Mouse (Mus musculus): ENCODE results near the gene Nox3. TPM values are rescaled to one million over a fixed set of nuclear protein-coding genes. Genes with fewer than 3 reads are reported as not detected.

Gene Nox3
- polyA plus RNA-seq, 1 experiment from 2014 or later = not detected

DNA sequence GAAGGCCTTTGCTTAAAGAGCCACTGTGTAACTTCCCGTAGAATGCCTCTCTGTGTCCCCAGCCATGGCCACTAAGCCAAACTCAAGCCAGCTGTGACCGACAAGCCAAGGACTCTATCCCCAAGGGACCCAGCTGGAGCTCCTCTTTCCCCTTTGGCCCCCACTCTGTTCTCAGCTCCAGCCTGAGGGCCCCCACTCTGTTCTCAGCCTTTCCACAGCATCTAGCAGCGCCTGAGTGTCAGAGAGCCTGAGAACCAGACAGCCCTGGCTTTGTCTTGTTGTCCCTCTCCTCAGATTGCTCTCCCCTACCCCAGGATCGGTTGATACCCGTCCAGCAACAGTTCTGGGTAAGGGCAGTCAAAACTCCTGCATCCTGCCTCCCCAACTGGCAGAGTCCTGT lies 36.6 kb downstream of the Nox3 start:
- H3K27ac ChIP-seq (replicated peaks) = no peak overlapping the region
- no peaks in the 10 kb centered on the region for H3K27me3 ChIP-seq (replicated peaks)
- H3K4me1 ChIP-seq = no peaks in the 10 kb centered on the region
- no peak overlapping the region for H3K4me2 ChIP-seq
- H3K36me3 ChIP-seq = no peaks in the 10 kb centered on the region
- no peak overlapping the region for H3K4me3 ChIP-seq
- H3K9me3 ChIP-seq = no peaks in the 10 kb centered on the region
- ATAC-seq (ENCODE audit: extremely low read depth, insufficient number of reproducible peaks, low FRiP score, low TSS enrichment) = no peak
- 71% methylated on average over 5 of the region's 5 CpGs for WGBS
- no peak overlapping the region for H3K9ac ChIP-seq

DNA sequence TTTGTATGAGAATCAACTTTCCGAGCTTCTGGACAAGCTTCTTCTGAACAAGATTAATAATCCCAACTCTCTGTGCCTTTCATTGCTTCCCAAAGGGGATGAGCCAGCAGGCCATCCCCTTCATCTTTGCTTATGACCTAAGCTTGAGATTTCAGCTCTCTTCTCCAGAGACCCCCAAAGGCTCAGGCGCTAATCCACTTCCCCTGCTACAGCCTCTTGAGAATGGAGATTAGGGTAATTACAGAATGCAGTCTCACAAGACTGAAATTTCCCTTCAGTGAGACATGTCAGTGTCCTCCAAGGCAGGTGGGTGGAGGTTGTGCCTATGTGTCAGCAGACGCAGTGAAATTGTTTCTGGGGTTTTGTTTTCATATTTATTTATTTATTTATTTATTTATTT lies 45.7 kb downstream of the Nox3 start:
- Histone ChIP-seq H3K4me3 (no peak overlapping the region), H3K4me1 (no peaks in the 10 kb centered on the region), H3K27ac (replicated peaks) (no peak overlapping the region), H3K9ac (no peak overlapping the region), H3K9me3 (no peaks in the 10 kb centered on the region), H3K36me3 (no peaks in the 10 kb centered on the region), H3K27me3 (replicated peaks) (no peaks in the 10 kb centered on the region), H3K4me2 (no peak overlapping the region)
- ATAC-seq (ENCODE audit: extremely low read depth, insufficient number of reproducible peaks, low FRiP score, low TSS enrichment) = no peak
- 43% methylated on average over 3 of the region's 3 CpGs for WGBS

DNA sequence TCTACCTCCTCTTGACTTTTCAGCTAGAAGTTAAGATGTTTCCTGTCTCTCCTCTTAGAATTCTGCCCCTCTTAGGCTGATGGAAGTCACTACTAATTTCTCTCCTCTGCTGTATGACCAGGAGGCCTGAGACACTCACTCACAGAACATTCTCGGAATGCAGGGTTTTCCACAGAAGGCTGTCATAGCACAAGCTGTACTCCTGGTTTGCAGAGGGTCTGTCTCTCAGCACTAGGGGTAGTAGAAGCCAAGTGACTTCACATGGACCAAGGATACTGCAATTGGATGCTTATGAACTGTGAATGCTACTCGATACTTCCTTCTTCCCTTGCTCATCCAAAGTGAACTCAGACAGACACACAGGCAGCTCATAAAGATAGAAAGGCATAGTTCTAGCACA lies 52.5 kb downstream of the Nox3 start:
- Histone ChIP-seq H3K4me2 (no peak overlapping the region), H3K4me3 (no peak overlapping the region), H3K27ac (replicated peaks) (no peak overlapping the region), H3K9ac (no peak overlapping the region), H3K36me3 (no peaks in the 10 kb centered on the region), H3K27me3 (replicated peaks) (no peaks in the 10 kb centered on the region), H3K4me1 (0 out of 2 replicates have a peak, but pooled peaks cover 4% of the 10 kb centered on the region), H3K9me3 (no peaks in the 10 kb centered on the region)
- 69% methylated on average over 2 of the region's 2 CpGs for WGBS
- ATAC-seq (ENCODE audit: extremely low read depth, insufficient number of reproducible peaks, low FRiP score, low TSS enrichment) = no peak

DNA sequence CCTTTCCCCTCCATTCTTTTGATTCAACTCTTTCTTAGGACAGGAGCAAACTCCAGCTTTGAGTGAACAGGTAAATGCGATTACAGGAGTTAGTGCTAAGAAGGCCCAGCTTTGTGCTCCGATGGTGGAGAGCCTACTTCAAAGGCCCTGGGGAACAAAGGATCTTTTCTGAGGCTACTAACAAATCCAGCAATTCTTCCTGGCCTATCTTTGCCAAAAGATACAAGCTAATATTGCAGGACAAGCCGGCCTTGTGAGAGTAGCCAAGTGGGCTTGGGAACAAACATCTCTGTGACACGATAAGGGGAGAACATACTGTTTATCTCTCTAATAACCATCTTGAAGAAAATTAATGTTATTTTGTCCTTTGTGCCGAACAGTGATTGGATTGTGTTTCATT lies 54.6 kb downstream of the Nox3 start:
- no peak overlapping the region for H3K27ac ChIP-seq (replicated peaks)
- 0 out of 2 replicates have a peak, but pooled peaks cover 4% of the 10 kb centered on the region for H3K4me1 ChIP-seq
- no peaks in the 10 kb centered on the region for H3K9me3 ChIP-seq
- no peaks in the 10 kb centered on the region for H3K36me3 ChIP-seq
- 59% methylated on average over 5 of the region's 5 CpGs for WGBS
- ATAC-seq (ENCODE audit: extremely low read depth, insufficient number of reproducible peaks, low FRiP score, low TSS enrichment) = no peak
- H3K4me3 ChIP-seq = no peak overlapping the region
- no peak overlapping the region for H3K4me2 ChIP-seq
- no peaks in the 10 kb centered on the region for H3K27me3 ChIP-seq (replicated peaks)
- H3K9ac ChIP-seq = no peak overlapping the region

DNA sequence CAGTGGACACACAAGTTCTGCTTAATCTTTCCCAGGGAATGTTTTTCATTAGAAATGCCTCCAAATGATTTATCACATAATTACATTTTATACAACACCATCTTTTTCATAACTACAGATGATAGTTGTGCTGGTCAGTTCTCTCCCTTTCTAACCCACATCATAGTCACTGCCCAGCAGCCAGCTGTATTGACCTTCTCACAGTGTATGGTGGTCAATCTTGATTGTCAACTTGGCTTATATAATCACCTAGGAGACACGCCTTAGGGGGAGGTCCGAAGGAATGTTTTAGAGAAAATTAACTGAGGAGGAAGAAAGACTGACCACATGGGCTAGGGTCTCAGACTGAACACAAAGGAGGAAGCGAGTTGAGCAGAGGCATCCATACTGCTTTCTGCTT lies 57.3 kb downstream of the Nox3 start:
- H3K27ac ChIP-seq (replicated peaks) = no peak overlapping the region
- ATAC-seq (ENCODE audit: extremely low read depth, insufficient number of reproducible peaks, low FRiP score, low TSS enrichment) = no peak

DNA sequence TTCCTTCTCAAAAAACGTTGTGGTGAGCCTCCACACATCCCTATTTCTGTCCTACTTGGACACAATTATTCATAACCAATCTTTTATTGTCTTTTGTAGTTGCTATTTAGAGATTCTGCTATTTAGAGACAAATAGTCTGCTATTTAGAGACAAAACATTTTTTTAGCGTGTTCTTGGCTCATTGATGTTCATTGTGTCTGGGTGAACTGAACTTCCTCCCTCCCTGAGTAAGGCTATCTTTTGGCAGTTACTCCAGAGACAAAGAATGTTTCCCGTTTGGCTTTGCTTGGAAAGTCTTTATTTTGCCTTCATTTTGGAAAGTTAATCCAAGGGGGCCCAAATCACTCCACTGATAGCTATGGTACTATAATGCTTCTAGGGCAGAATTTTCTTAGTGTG lies 63.6 kb downstream of the Nox3 start:
- H3K4me1 ChIP-seq = no peaks in the 10 kb centered on the region; the same call in 1 of the 2 replicates
- H3K4me3 ChIP-seq = no peak overlapping the region
- no peak overlapping the region for H3K4me2 ChIP-seq
- ATAC-seq (ENCODE audit: extremely low read depth, insufficient number of reproducible peaks, low FRiP score, low TSS enrichment) = no peak
- no peaks in the 10 kb centered on the region for H3K9me3 ChIP-seq
- WGBS = 40% methylated on average over 3 of the region's 3 CpGs
- no peak overlapping the region for H3K9ac ChIP-seq
- H3K27me3 ChIP-seq (replicated peaks) = no peaks in the 10 kb centered on the region
- no peaks in the 10 kb centered on the region for H3K36me3 ChIP-seq
- H3K27ac ChIP-seq (replicated peaks) = no peak overlapping the region

More for the DNA sequence above, 57.3 kb downstream of the Nox3 start:
- no peaks in the 10 kb centered on the region for H3K9me3 ChIP-seq
- no peaks in the 10 kb centered on the region for H3K27me3 ChIP-seq (replicated peaks)
- 67% methylated on average over 3 of the region's 3 CpGs for WGBS
- H3K4me3 ChIP-seq = no peak overlapping the region
- H3K36me3 ChIP-seq = no peaks in the 10 kb centered on the region
- no peak overlapping the region for H3K9ac ChIP-seq
- no peak overlapping the region for H3K4me2 ChIP-seq
- 0 out of 2 replicates have a peak, but pooled peaks cover 4% of the 10 kb centered on the region for H3K4me1 ChIP-seq

DNA sequence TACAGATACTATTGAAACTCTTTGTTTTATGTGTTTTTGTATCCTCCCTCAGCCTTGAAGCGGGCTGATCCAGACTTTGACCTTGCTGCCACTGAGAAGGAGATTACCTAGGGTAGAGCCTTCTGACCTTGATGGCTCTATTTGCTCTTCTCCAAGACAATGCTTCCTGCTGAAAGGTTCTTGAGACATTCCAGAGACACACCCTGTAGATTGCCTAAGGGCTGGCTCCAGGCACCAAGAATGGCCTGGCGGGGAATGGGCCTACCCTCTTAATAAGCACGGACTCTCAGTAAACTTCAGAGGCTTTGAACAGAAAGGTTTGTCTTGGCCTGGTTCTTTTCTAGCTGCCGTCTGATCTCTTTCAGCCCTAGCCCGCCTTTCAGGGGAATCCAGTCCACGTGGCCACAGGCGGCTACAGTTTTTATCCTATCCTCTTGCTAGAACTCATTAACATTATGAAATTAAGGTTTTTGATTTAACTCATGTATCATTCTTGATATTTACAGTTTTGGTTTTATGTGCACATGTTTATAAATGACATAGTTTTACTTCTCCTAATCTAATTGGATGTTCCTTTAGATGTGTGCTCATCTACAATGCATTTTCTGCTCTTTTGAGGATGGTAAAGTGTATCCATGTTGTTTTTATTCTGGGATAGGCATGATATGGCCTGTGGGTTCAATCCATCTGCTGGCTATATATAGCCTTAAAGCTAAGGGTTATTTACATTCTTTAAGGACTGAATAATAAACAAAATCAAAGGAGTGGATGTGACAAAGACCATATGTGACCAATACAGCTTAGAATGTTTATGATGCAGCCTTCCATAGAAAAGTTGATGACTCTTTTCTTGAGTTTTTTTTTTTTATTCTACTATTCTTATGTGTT lies 79.5 kb downstream of the Nox3 start:
- no peaks in the 10 kb centered on the region for H3K36me3 ChIP-seq
- H3K4me1 ChIP-seq = 0 out of 2 replicates have a peak, but pooled peaks cover under 1% of the 10 kb centered on the region
- no peak overlapping the region for H3K4me2 ChIP-seq
- no peak overlapping the region for H3K27ac ChIP-seq (replicated peaks)
- no peaks in the 10 kb centered on the region for H3K9me3 ChIP-seq
- 46% methylated on average over 7 of the region's 7 CpGs for WGBS
- ATAC-seq (ENCODE audit: extremely low read depth, insufficient number of reproducible peaks, low FRiP score, low TSS enrichment) = no peak
- no peaks in the 10 kb centered on the region for H3K27me3 ChIP-seq (replicated peaks)
- no peak overlapping the region for H3K4me3 ChIP-seq
- H3K9ac ChIP-seq = no peak overlapping the region

DNA sequence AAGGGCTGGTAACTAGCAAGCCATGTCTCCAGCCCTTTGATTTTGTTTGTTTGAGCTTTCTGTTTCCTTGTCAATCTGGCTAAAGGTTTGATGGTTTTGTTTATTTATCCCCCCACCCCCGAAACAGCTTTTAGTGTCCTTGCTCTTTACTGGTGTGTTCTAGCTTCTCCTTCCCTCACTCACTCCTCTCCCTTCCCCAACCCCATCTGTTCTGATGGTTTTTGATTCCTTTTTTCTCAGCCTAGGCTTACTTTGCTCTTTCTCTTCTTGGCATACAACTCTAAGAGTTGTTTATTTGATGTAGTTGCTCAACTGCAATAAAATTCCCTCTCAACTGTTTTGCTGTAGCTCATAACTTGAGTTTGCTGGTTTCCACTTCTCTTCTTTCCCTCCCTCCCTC lies 80.5 kb downstream of the Nox3 start:
- H3K9ac ChIP-seq = no peak overlapping the region
- no peaks in the 10 kb centered on the region for H3K27me3 ChIP-seq (replicated peaks)
- ATAC-seq (ENCODE audit: extremely low read depth, insufficient number of reproducible peaks, low FRiP score, low TSS enrichment) = no peak
- H3K27ac ChIP-seq (replicated peaks) = no peak overlapping the region
- 44% methylated on average over 1 of the region's 1 CpGs for WGBS
- no peak overlapping the region for H3K4me2 ChIP-seq
- H3K4me3 ChIP-seq = no peak overlapping the region
- H3K9me3 ChIP-seq = no peaks in the 10 kb centered on the region
- 0 out of 2 replicates have a peak, but pooled peaks cover 4% of the 10 kb centered on the region for H3K4me1 ChIP-seq
- H3K36me3 ChIP-seq = no peaks in the 10 kb centered on the region

DNA sequence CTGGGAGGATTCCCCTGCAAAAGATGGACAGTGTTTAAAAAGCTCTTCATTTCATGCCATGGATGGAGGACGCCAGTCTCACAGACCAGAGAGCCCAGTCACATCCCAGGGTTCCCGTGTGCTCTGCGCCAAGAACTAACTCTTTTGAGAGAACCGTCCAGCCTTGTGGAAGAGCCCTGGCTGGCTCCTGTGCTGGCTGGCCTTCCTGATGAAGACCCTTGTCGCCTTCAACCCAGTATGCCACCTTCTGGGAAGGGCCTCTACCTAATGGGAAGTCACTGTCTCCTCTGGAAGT lies 84.3 kb downstream of the Nox3 start:
- WGBS = 74% methylated on average over 5 of the region's 5 CpGs
- Histone ChIP-seq H3K27me3 (replicated peaks) (no peaks in the 10 kb centered on the region), H3K9ac (no peak overlapping the region), H3K27ac (replicated peaks) (no peak overlapping the region), H3K4me1 (0 out of 2 replicates have a peak, but pooled peaks cover 4% of the 10 kb centered on the region), H3K4me3 (no peak overlapping the region), H3K4me2 (no peak overlapping the region), H3K36me3 (no peaks in the 10 kb centered on the region), H3K9me3 (no peaks in the 10 kb centered on the region)
- no peak for ATAC-seq (ENCODE audit: extremely low read depth, insufficient number of reproducible peaks, low FRiP score, low TSS enrichment)

DNA sequence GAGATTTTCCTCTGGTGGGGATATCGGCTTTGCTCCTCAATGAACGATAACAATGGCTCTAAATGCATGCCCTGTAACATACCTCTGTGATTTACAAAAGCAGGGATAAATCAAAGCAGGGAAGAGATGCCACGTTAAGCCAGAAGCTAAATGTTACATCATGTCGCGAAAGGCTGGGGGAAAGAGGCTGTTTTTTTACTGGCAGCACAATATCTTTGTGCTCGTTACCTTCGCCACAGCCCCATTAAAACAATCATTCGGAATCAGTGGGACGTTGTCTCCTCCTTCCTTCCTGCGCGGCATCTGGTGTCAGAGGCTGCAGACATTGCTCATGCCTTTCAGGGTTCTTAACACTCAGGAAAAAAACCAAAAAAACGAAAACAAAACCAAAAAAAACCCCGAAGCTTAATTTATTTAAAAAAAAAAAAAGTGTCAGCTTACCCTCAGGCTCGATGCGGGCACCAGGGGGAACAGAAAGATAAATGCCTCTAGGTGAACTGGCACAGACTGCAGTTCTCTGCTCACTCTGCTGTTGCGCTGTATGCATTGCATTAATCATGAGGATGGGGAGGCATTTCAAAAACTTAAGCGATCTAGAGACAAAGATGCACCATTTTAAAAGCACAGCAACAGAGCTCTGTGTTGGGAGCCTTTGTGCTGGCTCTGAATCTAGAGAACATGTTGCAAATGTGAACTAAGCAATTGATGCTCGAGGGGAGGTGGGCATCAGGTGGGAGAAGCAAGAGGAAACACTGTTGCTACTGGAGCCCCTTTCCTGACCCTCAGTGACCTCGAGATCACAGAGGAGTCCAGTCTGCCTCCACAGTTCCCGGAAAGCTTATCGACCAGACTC lies 84.9 kb downstream of the Nox3 start:
- WGBS = 33% methylated on average over 21 of the region's 21 CpGs
- peak overlapping the region; percentile 59 for H3K9ac ChIP-seq
- H3K4me3 ChIP-seq = peak overlapping the region; percentile 35

DNA sequence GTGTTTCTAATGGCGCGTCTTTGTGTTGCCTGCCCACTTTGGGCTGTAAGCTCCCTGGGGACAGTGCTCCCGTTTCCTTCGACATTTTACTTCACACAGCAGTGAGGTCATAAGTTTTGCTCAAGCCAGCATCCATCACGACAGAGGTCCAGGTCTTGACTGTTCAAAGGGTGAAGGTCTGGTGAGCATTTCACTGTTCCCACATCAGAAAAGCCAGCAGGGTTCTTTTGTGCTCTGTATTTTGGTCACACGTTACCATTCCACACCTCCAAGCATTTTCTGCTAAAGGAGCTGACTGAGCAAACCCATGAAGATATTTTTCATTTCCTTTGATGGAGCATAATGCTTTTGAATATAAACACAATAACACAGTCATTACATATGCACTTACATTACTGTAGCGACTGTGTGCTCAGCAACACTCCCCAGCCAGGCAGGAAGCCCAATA lies 85.7 kb downstream of the Nox3 start:
- Histone ChIP-seq H3K4me3 (no peak overlapping the region), H3K36me3 (no peaks in the 10 kb centered on the region), H3K9ac (no peak overlapping the region), H3K27me3 (replicated peaks) (no peaks in the 10 kb centered on the region), H3K4me1 (0 out of 2 replicates have a peak, but pooled peaks cover 4% of the 10 kb centered on the region), H3K9me3 (no peaks in the 10 kb centered on the region), H3K27ac (replicated peaks) (no peak overlapping the region), H3K4me2 (no peak overlapping the region)
- WGBS = 70% methylated on average over 7 of the region's 7 CpGs
- no peak for ATAC-seq (ENCODE audit: extremely low read depth, insufficient number of reproducible peaks, low FRiP score, low TSS enrichment)

More for the DNA sequence above, 84.9 kb downstream of the Nox3 start:
- Histone ChIP-seq H3K27me3 (replicated peaks) (no peaks in the 10 kb centered on the region), H3K27ac (replicated peaks) (no peak overlapping the region), H3K9me3 (no peaks in the 10 kb centered on the region), H3K4me2 (peak overlapping the region; percentile 62), H3K4me1 (0 out of 2 replicates have a peak, but pooled peaks cover 4% of the 10 kb centered on the region), H3K36me3 (no peaks in the 10 kb centered on the region)
- ATAC-seq (ENCODE audit: extremely low read depth, insufficient number of reproducible peaks, low FRiP score, low TSS enrichment) = no peak

All from heart, embryonic 13.5 days (tissue).